Mouse (Mus musculus) bone marrow, adult 2 months (tissue): ENCODE data around the gene Wipi1.

Experiments
- CTCF ChIP-seq: fragments of 200-500 bp; IDR thresholded peaks from 2 replicates; pipeline ENCODE4 v1.5.1; 2011; ENCODE audit warnings: low read length, control low read depth; ENCODE audit not compliant: control insufficient read depth, insufficient read depth
- POLR2A ChIP-seq: fragments of 200-500 bp; IDR thresholded peaks from 2 replicates; pipeline ENCODE4 v1.6.1; 2011; ENCODE audit warnings: low read depth, mild to moderate bottlenecking, control low read depth, low read length, borderline replicate concordance; ENCODE audit not compliant: control insufficient read depth

GRCm38 (mm10) chr11:109594761-109595160 lies 17.0 kb downstream of the Wipi1 start:
- TF ChIP-seq CTCF: no peak
- no peak for TF ChIP-seq POLR2A
